Mouse (Mus musculus): ENCODE data around the gene Nfkbie.
A peak's percentile ranks its signal among the peaks of the same experiment; 100 is the strongest.

Nfkbie gene

DNA sequence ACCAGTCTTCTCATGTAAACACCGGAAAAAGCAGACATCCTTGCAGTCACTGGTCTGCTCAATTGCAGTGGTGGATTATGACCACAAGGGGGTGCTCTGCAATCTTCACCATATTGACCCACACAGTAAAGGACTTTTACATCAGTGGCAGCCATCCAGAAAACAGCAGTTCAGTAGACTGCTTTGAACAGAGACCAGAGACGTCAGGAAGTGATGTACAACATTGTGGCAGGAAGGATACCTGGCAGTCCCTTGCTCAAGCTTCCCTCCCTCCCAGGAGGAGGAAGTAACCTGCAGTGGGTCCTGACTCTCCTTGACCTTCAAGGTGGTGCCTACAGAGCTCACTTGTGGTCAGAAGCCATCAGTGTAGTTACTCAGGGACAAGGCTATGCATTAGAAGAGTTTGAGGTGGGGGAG is 26.1 kb downstream of the Nfkbie start:
- no peak for ATAC-seq (ENCODE audit: low TSS enrichment)

DNA sequence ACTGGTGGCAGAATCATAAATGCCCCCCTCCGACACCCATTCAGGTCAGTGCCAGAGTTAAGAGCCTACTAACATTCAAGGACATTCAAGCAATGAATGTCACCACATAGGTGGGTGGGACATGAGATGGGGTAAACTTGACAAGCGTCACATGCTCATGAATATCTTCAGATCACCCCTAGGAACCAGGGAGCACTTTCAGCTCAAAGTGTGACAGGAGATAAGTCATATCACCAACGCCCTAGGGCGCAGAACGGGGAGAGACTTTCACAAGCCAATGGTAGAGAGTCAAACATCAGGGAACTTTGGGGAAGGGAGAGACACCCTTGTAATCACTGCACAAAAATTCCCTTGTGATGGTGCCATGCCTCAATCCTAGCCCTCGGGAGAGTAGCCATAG is 26.7 kb downstream of the Nfkbie start:
- ATAC-seq (ENCODE audit: low TSS enrichment) = no peak

DNA sequence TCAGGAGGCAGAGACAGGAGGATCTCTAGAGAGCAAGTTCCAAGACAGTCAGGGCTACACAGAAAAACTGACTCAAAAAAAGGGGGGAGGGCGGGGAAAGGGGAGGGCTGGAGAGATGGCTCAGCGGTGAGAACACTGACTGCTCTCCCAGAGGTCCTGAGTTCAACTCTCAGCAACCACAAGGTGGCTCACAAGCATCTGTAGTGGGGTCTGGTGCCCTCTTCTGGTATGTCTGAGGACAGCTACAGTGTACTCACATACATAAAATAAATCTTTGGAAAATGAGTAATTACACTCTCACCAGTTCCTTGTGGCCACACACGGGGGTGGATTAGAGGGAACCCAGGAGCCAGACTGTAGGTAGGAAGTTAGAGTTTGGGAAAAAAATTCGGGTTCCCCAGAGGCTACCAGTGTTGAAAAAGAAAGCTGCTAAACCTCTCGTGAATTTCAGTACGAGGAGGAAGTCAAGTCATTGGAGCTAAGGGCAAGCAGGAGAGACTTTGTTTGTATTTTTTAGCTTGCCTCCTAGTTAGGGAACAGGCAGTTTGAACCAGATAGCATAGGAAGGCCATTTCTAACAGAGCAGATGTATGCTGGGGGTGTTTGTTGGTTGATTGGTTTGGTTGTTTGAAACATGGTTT is 27.3 kb downstream of the Nfkbie start:
- no peak for ATAC-seq (ENCODE audit: low TSS enrichment)

DNA sequence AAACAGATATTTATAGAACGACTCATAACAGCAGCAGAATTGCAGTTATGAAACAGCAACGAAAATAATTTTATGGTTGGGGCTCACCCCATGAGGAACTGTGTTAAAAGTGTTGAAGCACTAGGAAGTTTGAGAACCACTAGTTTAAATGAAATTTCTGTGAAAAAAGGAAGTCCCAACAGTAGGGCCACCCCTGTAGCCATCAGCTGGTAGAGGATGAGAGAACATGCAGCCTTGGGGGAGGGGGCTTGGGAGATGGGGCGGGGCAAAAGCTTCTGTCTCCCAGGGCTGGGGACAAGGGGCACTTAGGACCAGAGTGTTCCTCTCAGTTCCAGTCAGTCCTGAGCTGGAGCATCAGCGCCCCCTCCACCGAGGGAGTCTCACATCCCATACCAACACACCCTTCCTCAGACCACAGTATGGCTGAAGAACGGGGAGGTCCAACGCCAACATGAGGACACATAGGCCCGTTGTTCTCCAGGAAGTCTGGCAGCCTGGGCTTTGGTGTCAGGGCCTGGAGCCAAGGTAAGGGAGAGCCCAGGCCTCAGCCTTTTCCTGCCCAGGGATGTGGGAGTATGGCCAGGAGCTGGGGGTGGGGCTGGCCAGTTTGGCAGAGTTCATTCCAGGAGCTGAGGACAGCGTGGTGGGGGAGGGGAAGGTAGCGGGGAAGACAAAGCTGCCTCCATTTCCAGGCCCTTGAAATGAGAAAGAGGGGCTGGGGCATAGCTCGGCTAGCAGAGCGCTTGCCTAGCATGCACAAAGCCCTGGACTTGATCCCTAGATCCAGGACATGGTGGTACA is 28.8 kb downstream of the Nfkbie start:
- ATAC-seq (ENCODE audit: low TSS enrichment) = peak; percentile 14; the same call in 1 of the 2 replicates

DNA sequence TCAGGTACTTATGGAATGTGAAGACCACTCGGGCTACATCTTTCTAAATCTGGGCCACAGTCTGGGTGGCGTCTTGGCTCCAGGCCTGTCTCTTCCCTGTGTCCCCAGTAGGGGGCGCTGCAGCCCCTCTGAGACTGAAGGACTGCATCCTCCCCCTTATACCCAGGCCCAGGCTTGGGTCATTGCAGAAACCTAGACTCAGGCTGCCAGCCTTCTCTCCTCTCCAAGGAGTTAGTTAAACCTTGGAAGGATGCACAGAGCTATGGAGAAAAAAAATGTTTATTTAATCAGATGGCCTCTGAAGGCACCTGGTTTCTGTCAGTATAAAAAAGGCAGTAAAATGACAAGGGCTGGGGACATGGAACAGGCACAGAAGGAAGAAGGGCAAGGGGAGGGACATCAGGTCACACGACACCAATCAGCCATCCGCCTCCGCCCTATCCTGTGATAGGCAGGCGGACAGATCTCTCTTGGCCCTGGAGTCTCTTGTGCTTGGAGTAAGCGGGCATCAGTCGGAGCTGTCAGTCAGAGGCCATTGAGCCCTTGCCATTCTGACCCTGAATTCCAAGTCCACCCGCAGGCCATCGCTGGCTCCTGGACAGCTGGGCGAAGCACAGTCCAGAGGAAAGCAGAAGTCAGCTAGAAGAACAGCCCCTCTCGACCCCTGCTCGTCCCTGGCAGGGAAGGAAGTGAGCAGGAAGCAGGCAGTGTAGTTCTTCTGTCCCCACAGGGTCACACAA is 29.6 kb downstream of the Nfkbie start:
- peak; percentile 32 for ATAC-seq (ENCODE audit: low TSS enrichment)

DNA sequence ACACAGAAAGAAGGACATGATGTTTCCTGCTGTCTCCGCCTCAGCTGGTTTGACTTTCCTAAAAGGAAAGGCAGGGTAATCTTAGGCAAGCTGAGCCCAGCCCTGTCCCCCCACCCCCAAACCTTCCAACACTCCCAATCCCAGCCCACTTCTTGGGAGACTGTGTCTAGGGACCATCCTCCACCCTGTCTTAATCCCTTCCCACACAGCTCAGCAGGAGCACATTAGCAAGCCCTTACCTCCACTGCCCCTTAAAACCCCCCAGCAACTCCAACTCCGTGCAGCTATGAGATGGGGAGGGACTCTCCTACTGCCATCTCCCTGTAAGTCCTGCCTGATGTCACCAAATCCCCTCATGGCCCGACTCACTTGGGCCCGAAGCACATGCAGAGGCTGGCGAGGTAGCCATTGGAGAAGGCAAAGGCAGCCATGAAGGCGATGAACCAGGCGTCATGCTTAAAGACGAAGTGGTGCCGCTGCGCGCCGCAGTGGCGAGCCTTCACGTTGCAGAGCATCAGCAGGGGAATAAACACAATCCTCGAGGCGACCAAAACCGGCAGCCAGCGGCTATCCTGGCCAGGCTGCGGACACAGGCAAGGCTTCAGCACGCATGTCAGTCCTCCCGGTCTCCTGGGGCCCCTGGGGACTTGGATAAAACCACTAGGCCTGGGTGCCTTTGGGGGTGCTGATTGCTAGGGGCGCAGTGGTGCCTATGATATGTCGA is 30.4 kb downstream of the Nfkbie start:
- ATAC-seq (ENCODE audit: low TSS enrichment) = peak; percentile 8; the same call in 1 of the 2 replicates

DNA sequence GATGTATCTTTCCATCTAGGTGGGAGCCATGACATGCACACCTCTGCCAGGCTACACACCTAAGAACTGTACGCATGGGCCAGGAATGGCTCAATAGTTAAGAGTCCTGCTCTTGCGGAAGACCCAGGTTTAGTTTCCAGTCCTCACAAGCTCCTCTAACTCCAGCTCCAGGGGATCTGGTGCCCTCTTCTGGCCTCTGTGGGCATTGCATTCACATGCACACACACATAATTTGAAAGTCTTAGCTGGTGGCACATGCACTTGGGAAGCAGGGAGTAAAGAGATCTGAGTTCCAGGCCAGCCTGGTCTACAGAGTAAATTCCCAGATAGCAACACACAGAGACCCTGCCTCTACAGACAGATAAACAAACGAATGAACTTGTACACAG is 30.9 kb downstream of the Nfkbie start:
- no peak for ATAC-seq (ENCODE audit: low TSS enrichment)

DNA sequence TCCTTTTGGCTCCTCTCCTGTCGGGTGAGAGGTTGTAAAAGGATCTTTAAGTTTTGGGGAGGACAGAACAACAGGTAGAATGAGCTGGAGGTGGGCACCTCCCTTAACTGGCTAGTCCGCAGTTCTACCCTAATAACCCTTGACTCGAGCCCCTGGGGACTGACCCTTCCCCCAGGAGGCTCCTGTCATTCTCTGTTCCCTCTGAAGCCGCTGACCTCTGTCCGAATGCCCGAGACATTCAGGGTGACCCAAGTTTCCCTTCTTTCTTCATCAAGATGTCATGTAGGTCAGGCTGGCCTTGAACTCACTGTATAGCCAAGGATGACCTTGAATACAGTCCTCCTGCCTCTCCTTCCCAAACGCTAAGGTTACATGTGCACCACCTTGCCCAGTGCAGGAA is 32.9 kb downstream of the Nfkbie start:
- ATAC-seq (ENCODE audit: low TSS enrichment) = no peak

DNA sequence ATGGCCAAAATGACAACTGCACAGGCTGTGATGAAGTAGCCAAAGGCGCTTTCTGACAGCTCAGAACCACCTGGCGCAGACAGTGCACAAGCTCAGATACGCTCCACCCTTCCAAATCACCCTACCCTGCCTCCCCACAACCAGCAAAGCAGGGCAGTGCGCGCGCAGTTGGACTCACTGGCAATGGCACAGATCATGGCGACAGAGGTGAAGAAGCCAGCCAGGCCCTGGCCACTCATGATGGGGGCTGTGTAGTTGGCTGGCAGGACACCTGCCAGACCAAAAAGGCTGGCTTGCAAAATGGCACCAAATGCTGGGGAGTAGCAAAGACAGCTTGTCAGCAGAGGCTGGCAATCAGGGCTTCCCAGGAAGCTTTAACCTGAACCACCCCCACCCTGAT is 33.7 kb downstream of the Nfkbie start:
- no peak for ATAC-seq (ENCODE audit: low TSS enrichment)

DNA sequence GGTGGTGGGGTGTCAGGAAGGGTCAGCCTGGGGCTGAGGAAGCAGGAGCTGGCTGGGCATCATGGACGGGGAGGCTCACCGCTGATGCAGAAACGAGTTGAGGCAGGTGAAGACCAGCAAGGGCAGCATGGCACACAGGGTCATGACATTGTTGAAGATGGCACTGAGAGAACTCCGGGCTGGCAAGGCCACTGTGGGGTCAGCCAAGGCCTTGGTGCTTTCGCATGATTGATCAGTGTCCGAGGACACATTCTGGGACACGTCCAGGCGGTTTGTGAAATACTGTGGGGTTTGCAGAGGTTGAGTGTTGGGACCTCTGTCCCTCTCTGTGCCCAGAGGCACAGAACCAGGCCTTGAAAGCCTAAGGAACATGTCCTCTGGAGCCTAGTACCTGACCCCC is 34.3 kb downstream of the Nfkbie start:
- ATAC-seq (ENCODE audit: low TSS enrichment) = no peak

DNA sequence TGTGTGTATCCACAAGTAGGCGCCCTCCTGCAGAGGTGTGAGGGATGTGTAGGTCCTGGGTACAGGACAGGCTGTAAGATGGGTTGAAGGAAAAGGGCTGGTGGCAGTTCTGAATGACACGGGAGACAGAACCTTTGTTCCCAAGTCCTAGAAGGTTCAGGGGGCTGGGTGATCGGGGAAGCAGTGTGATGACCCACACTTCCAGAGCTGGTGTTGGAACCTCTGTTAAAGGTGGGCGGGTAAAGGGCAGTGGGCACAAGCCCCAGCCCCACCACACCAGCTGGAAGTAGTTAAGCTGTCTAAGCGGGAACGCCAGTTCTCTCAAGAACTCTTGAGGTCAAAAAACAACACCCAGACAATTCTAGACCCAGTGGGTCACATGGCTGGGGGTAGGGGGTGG is 34.9 kb downstream of the Nfkbie start:
- ATAC-seq (ENCODE audit: low TSS enrichment) = no peak

DNA sequence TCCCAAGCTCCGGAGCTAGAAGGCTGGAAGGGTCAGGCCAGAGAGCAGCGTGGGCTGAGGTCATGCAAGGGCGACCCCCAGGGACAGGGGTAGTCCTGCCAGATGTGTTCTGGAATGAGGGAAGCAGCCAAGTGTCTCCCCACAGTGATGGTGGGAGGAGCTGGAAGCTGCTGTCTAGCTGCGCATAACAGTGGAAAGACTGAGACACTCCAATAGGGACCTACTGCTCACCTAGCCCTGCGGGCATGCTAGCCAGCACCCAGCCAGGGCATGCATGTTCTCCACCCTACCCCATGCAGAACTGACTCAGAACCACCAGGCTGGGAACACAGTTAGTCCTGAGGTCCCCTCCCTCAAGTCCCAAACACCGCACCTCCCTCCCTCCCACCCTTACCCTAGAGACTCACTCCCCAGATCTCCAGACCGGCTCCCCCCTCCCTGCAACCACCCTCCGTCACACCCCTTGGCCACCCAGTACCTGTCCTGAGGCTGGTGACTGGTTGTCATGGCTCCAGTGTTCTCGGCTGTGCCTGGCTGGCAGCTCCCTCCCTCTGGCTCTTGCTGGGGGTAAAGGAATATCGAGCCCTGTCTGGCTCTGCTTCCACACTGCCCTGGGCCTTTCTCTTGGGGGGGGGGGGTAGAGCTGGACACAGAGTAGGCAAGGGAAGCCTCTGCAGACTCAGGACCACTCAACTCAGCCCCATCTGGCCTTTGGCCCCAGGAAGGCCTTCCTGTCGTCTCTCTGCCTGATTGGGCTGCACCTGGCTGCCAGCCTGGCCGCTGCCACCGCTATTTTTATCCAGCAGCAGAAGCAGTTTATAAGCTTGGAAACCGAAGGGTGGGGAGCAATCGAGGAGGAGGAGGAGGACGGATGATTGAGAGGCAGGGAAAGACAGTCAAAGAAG is 36.5 kb downstream of the Nfkbie start:
- peak; percentile 27; the same call in 1 of the 2 replicates for ATAC-seq (ENCODE audit: low TSS enrichment)

DNA sequence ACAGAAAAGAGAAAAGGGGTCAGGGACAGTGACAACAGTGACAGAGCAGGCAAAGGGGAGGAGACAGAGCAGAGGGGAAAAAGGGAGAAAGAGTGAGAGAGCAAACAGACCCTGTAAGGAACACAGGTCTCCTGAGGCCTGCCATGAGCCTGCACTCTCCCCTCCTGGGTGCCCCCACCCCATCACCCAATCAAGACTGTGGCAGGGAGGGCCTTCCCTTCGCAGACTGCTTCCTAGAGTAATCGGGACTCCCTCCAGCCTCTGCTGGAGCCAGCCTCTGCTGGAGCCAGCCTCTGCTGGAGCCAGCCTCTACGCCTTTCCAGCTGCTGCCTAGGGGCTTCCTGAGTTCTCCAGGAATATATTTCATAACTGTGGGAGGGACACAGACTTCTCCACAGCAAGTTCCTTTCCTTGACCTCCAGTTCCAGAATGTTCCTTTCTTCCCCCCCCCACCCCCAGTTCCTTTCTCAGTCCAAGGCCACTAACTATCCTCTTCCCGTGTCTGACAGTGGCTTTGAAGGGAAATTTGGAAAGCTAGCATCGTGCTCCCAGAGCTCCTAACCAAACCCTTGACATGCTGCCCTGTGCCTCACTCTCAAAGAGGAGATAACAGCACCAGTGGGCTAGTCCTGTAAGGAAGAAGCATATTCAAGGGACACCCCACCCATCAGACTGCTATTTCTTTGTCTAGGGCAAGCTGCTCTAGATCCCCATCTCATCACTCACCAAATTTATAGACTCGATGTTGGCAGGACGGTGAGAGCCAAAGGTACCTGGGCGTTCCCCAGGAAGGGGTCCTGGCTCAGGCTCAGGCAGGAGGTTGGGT is 37.3 kb downstream of the Nfkbie start:
- ATAC-seq (ENCODE audit: low TSS enrichment) = peak; percentile 17; the same call in 1 of the 2 replicates

DNA sequence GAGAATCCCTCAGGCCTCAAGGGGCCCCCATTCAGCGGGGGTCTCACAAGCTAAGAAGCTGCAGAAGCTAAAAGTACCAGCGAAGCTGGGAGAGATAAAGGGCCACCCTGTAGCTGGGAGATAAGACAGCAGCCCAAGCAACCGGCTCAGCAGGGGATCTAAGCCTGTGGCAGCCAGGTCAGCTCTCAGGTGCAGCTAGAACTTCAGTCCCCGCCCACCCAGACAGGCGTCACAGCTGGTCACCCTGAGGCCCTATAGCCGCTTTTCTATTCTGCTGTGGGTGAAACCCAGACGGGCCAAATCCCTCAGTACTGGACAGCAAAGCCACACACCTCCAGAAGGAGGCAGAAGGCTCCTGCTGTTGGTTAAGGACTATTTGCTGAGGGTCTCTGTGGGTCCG is 38.0 kb downstream of the Nfkbie start:
- no peak for ATAC-seq (ENCODE audit: low TSS enrichment)

DNA sequence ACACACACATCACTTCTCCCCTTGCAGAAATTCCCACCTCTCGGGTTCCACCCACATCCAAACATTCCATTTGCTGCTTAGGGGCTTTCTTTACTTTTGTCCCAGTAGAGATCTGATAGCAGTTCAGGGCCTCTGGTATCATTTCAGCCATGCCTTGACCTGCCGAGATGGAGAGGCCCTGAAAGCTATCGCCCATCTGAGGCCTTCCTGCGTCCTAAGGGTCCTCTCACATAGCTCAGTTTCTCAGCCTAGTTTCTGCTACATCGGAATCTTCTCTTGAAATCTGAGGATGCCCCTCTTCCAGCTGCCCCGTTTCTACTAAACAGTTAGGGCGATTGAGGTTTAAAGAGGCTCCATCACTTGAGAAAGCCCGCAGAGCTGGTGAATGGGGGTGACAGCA is 38.7 kb downstream of the Nfkbie start:
- ATAC-seq (ENCODE audit: low TSS enrichment) = no peak

DNA sequence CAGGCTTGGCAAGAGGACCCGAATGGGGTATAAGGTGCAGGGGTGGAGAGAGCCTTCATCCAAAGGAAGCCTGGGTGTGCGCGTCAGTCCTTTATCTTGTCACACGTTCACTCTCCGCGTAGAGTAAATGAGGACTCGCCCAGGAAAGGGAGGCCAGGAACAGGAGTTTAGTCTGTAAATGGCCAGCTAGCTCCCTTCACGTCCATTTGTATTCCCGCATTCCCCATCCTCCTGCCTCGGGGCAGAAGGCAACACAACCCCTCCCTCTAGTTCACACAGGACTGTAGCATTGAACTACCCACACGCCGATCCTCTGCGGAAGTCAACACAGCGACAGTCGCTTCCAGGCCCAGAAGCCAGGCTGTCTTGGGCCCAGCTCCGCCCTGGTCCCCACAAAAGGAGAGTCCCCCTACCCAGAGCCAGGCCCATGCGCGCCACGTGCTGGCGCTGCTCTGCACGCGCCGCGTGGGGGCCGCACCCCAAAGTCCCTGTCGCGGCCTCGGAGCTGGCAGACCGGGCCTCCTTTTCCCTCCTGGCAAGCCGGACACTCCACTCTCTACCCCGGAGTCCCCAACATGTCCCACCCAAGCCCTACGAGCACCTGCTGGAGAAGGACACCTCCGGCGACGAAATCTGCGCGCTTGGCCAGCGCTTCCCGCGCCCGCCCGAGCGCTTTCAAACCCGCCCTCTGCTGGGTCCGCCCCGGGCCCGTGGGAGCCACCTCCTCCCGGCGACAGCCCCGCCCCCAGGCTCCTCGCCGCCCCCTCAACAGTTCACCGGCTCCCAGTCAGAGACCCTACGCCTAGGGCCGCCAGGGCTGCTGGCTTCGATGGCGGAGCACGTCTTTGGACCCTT is 39.6 kb downstream of the Nfkbie start:
- ATAC-seq (ENCODE audit: low TSS enrichment) = 0 out of 2 replicates have a peak, but pooled peaks have one; percentile 7

DNA sequence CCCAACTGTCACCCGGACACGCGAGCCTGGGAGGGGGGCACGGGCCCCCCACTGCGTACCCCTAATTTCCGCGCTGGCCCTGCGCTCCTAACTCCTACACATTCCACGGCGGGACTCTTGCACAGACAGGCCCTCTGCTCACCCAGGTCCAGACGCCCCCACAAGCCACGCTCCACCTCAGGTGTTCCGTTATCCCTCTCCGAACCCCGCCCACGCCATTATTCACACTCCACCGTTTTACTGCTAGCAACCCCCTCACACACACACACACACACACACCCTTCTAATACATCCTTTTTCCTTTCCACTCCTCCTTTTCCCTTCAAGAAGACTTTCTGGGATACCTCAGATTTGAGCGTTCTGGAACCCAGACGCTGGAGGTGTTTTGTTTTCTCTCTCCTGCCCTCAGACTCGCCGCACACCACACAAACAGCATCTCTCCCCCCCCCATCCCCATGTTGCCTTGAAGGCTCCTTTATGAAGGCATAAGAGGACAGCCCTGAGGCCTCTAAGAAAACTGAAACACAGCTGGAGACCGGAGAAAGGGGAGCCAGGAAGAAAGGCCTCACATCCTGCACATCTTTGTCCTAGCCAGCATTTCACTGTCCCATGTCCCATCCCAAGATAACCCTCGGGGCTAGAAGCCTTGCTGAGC is 40.4 kb downstream of the Nfkbie start:
- no peak for ATAC-seq (ENCODE audit: low TSS enrichment)

DNA sequence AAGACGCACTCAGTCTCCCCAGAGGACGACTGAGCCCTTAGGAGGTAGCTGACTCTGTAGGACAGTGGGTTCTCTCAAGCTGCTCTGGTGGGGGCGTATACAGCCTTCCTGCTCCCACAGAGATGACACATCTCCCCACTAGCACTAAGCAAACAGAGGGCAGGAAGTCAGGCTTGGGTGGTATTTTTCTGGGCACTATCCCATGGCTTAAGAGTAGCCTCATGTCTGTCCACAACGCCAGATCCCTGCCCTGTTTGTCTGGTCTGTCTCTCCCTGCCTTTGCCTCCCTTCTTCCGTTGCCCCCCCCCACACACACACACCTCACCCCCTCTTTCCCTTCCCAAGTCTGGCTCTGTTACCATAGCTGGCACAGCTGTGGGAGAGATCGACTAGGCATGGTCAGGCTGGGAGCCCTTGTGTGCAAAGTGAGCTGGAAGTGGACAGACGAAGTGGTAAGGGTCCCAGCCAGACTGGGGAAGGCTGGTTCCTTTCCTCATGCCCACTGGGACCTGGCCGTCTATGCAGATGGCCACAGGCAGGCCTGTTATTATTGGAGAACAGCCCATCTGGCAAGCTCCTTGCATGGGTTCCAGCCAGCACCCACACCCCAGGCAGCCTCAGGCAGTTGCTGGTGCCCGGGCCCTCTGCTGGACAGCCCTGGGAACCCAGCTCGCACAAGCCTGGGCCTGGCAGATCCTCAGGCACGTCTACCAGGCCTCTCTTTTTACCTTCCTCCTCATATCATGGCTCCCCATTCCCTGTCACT is 41.3 kb downstream of the Nfkbie start:
- peak; percentile 64 for ATAC-seq (ENCODE audit: low TSS enrichment)
